Mouse (Mus musculus): ENCODE measurements at regions not wholly inside any gene's neighbourhood (a gene's known extent, or its start where the extent isn't known, plus 50 kb on each side); places are given as distances from the start of the nearest gene placed in this dataset.

GRCm38 (mm10) chr16:9408196-9408595 lies 578.3 kb downstream of the 1810013L24Rik start:
- H3K27ac ChIP-seq (ENCODE audit: low read depth, low read length), result no peak overlapping the region
- H3K4me2 ChIP-seq (replicated peaks; ENCODE audit: low read depth), result no peak overlapping the region
- no peak for TF ChIP-seq CTCF (IDR thresholded peaks at IDR 0.05; ENCODE audit: low read depth)
- WGBS, result 64% methylated on average over 1 of the region's 1 CpGs
- H3K9ac ChIP-seq (ENCODE audit: low read depth, low read length), result no peak overlapping the region
- no peaks in the 10 kb centered on the region for H3K9me3 ChIP-seq (ENCODE audit: control insufficient read depth)
- no peaks in the 10 kb centered on the region for H3K27me3 ChIP-seq (replicated peaks; ENCODE audit: control insufficient read depth, insufficient read depth, low read length)
- H3K4me1 ChIP-seq (replicated peaks; ENCODE audit: control insufficient read depth, insufficient read depth, low read length), result no peaks in the 10 kb centered on the region
- no peak for ATAC-seq
- no peak overlapping the region for H3K4me3 ChIP-seq (ENCODE audit: low read depth, low read length)
- no peaks in the 10 kb centered on the region for H3K36me3 ChIP-seq (ENCODE audit: control insufficient read depth, insufficient read depth)

DNA sequence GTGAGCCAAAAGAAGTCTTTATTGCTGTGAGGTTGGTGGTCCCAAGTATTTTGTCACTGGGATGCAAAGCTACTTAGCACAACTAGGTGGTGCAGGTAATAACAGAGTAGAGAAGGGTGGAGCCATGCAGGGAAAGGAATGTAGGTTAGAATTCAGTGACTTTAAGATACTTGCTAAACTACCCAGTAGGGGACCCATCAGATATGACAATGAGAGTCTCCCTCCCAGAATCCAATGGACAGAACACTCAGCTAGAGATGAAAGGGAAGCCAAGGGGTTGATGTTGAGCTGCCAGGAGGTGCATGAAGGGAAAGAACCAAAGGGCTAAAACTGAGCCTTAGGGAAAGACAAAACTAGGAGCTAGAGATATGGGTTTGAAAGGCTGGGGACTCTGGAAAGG lies 564.9 kb downstream of the Grin2a start:
- no peaks in the 10 kb centered on the region for H3K9me3 ChIP-seq (ENCODE audit: control insufficient read depth)
- H3K4me3 ChIP-seq (ENCODE audit: low read depth, low read length), result no peak overlapping the region
- H3K27me3 ChIP-seq (replicated peaks; ENCODE audit: control insufficient read depth, insufficient read depth, low read length), result no peaks in the 10 kb centered on the region

GRCm38 (mm10) chr16:9439300-9439856 lies 556.0 kb downstream of the Grin2a start:
- Histone ChIP-seq H3K36me3 (ENCODE audit: control insufficient read depth, insufficient read depth) (no peaks in the 10 kb centered on the region), H3K4me2 (replicated peaks; ENCODE audit: low read depth) (no peak overlapping the region), H3K4me1 (replicated peaks; ENCODE audit: control insufficient read depth, insufficient read depth, low read length) (no peaks in the 10 kb centered on the region), H3K9ac (ENCODE audit: low read depth, low read length) (no peak overlapping the region), H3K27ac (ENCODE audit: low read depth, low read length) (no peak overlapping the region), H3K9me3 (ENCODE audit: control insufficient read depth) (no peaks in the 10 kb centered on the region), H3K27me3 (replicated peaks; ENCODE audit: control insufficient read depth, insufficient read depth, low read length) (no peaks in the 10 kb centered on the region), H3K4me3 (ENCODE audit: low read depth, low read length) (no peak overlapping the region)
- ATAC-seq, result no peak
- 20% methylated on average over 2 of the region's 2 CpGs for WGBS
- no peak for TF ChIP-seq CTCF (IDR thresholded peaks at IDR 0.05; ENCODE audit: low read depth)

More for the DNA sequence above, 564.9 kb downstream of the Grin2a start:
- no peak for ATAC-seq
- TF ChIP-seq CTCF (IDR thresholded peaks at IDR 0.05; ENCODE audit: low read depth), result no peak
- H3K27ac ChIP-seq (ENCODE audit: low read depth, low read length), result no peak overlapping the region
- no peak overlapping the region for H3K9ac ChIP-seq (ENCODE audit: low read depth, low read length)
- H3K4me2 ChIP-seq (replicated peaks; ENCODE audit: low read depth), result no peak overlapping the region
- no peaks in the 10 kb centered on the region for H3K4me1 ChIP-seq (replicated peaks; ENCODE audit: control insufficient read depth, insufficient read depth, low read length)
- no peaks in the 10 kb centered on the region for H3K36me3 ChIP-seq (ENCODE audit: control insufficient read depth, insufficient read depth)

- no peak for ATAC-seq
- H3K4me1 ChIP-seq (replicated peaks; ENCODE audit: control insufficient read depth, insufficient read depth, low read length), result no peaks in the 10 kb centered on the region
- no peak overlapping the region for H3K4me3 ChIP-seq (ENCODE audit: low read depth, low read length)
- H3K36me3 ChIP-seq (ENCODE audit: control insufficient read depth, insufficient read depth), result no peaks in the 10 kb centered on the region
- H3K9me3 ChIP-seq (ENCODE audit: control insufficient read depth), result no peaks in the 10 kb centered on the region
- H3K9ac ChIP-seq (ENCODE audit: low read depth, low read length), result no peak overlapping the region
- TF ChIP-seq CTCF (IDR thresholded peaks at IDR 0.05; ENCODE audit: low read depth), result no peak
- no peak overlapping the region for H3K4me2 ChIP-seq (replicated peaks; ENCODE audit: low read depth)
- no peaks in the 10 kb centered on the region for H3K27me3 ChIP-seq (replicated peaks; ENCODE audit: control insufficient read depth, insufficient read depth, low read length)
- WGBS, result 88% methylated on average over 1 of the region's 1 CpGs
- no peak overlapping the region for H3K27ac ChIP-seq (ENCODE audit: low read depth, low read length)
Observed at GRCm38 (mm10) chr16:9439891-9440290, 555.5 kb downstream of the Grin2a start.

GRCm38 (mm10) chr16:9452058-9452457 lies 543.3 kb downstream of the Grin2a start:
- TF ChIP-seq CTCF (IDR thresholded peaks at IDR 0.05; ENCODE audit: low read depth), result no peak

DNA sequence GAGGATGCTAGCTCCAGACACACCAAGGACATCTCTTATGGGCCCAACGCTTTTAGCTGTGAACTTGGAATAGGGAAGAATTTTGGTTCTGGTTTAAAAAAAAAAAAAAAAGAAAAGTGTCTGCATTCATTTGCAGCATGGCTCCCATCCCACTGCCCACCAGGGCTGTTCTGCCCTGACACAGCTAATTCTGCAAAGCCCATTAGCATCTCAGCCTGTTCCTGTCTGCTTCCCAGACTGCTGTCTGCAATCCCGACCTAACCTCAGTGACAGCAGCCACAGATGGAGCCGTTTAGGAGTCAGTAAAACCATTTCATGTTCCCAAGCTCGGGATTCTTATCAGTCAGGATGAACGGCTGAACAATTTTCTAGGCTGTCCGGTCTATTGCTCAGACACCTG lies 537.8 kb downstream of the Grin2a start:
- Histone ChIP-seq H3K36me3 (ENCODE audit: control insufficient read depth, insufficient read depth) (no peaks in the 10 kb centered on the region), H3K9me3 (ENCODE audit: control insufficient read depth) (no peaks in the 10 kb centered on the region), H3K27ac (ENCODE audit: low read depth, low read length) (no peak overlapping the region), H3K4me2 (replicated peaks; ENCODE audit: low read depth) (no peak overlapping the region), H3K4me1 (replicated peaks; ENCODE audit: control insufficient read depth, insufficient read depth, low read length) (no peaks in the 10 kb centered on the region), H3K27me3 (replicated peaks; ENCODE audit: control insufficient read depth, insufficient read depth, low read length) (no peaks in the 10 kb centered on the region), H3K9ac (ENCODE audit: low read depth, low read length) (no peak overlapping the region), H3K4me3 (ENCODE audit: low read depth, low read length) (no peak overlapping the region)
- ATAC-seq, result no peak
- 65% methylated on average over 6 of the region's 6 CpGs for WGBS
- no peak for TF ChIP-seq CTCF (IDR thresholded peaks at IDR 0.05; ENCODE audit: low read depth)

More at GRCm38 (mm10) chr16:9452058-9452457, 543.3 kb downstream of the Grin2a start:
- Histone ChIP-seq H3K4me3 (ENCODE audit: low read depth, low read length) (no peak overlapping the region), H3K4me1 (replicated peaks; ENCODE audit: control insufficient read depth, insufficient read depth, low read length) (no peaks in the 10 kb centered on the region), H3K9ac (ENCODE audit: low read depth, low read length) (no peak overlapping the region), H3K9me3 (ENCODE audit: control insufficient read depth) (no peaks in the 10 kb centered on the region), H3K4me2 (replicated peaks; ENCODE audit: low read depth) (no peak overlapping the region), H3K27ac (ENCODE audit: low read depth, low read length) (no peak overlapping the region), H3K36me3 (ENCODE audit: control insufficient read depth, insufficient read depth) (no peaks in the 10 kb centered on the region), H3K27me3 (replicated peaks; ENCODE audit: control insufficient read depth, insufficient read depth, low read length) (no peaks in the 10 kb centered on the region)
- 77% methylated on average over 4 of the region's 4 CpGs for WGBS
- no peak for ATAC-seq

GRCm38 (mm10) chr16:9462497-9462896 lies 532.9 kb downstream of the Grin2a start:
- Histone ChIP-seq H3K27ac (ENCODE audit: low read depth, low read length) (no peak overlapping the region), H3K36me3 (ENCODE audit: control insufficient read depth, insufficient read depth) (no peaks in the 10 kb centered on the region), H3K27me3 (replicated peaks; ENCODE audit: control insufficient read depth, insufficient read depth, low read length) (no peaks in the 10 kb centered on the region), H3K4me3 (ENCODE audit: low read depth, low read length) (no peak overlapping the region), H3K4me1 (replicated peaks; ENCODE audit: control insufficient read depth, insufficient read depth, low read length) (no peaks in the 10 kb centered on the region), H3K9me3 (ENCODE audit: control insufficient read depth) (no peaks in the 10 kb centered on the region), H3K4me2 (replicated peaks; ENCODE audit: low read depth) (no peak overlapping the region), H3K9ac (ENCODE audit: low read depth, low read length) (no peak overlapping the region)
- no peak for ATAC-seq
- WGBS, result 85% methylated on average over 3 of the region's 3 CpGs
- TF ChIP-seq CTCF (IDR thresholded peaks at IDR 0.05; ENCODE audit: low read depth), result no peak

Measured in intestine, postnatal 0 days (tissue).